Mouse (Mus musculus): ENCODE measurements around the gene Negr1. TPM values are rescaled to one million over a fixed set of nuclear protein-coding genes. Genes with fewer than 3 reads are reported as not detected.

Negr1 gene
- total RNA-seq, 2 experiments from 2014 or later: 0.61 to 1.4 TPM

- DNase-seq: no peak
Measured at GRCm38 (mm10) chr3:156690059-156690605, 128.5 kb downstream of the Negr1 start.

- DNase-seq: no peak
Measured at GRCm38 (mm10) chr3:156698687-156699086, 137.1 kb downstream of the Negr1 start.

- DNase-seq: no peak
Measured at GRCm38 (mm10) chr3:156703241-156703640, 141.6 kb downstream of the Negr1 start.

- DNase-seq: no peak
Measured at GRCm38 (mm10) chr3:156710240-156710639, 148.6 kb downstream of the Negr1 start.

GRCm38 (mm10) chr3:156710693-156711092 is 149.1 kb downstream of the Negr1 start:
- DNase-seq: peak; percentile 17

GRCm38 (mm10) chr3:156736335-156736734 is 174.7 kb downstream of the Negr1 start:
- no peak for DNase-seq

GRCm38 (mm10) chr3:156739529-156739928 is 177.9 kb downstream of the Negr1 start:
- DNase-seq: no peak

- no peak for DNase-seq
Measured at GRCm38 (mm10) chr3:156743266-156743665, 181.7 kb downstream of the Negr1 start.

- DNase-seq: no peak
Measured at GRCm38 (mm10) chr3:156745218-156745770, 183.7 kb downstream of the Negr1 start.

- no peak for DNase-seq
Measured at GRCm38 (mm10) chr3:156747456-156747855, 185.9 kb downstream of the Negr1 start.

GRCm38 (mm10) chr3:156753780-156754373 is 192.3 kb downstream of the Negr1 start:
- no peak for DNase-seq

- DNase-seq: no peak
Measured at GRCm38 (mm10) chr3:156754790-156755530, 193.4 kb downstream of the Negr1 start.

GRCm38 (mm10) chr3:156765015-156765414 is 203.4 kb downstream of the Negr1 start:
- DNase-seq: no peak

GRCm38 (mm10) chr3:156766171-156766845 is 204.7 kb downstream of the Negr1 start:
- DNase-seq: no peak

- no peak for DNase-seq
Measured at GRCm38 (mm10) chr3:156771626-156772025, 210.0 kb downstream of the Negr1 start.

GRCm38 (mm10) chr3:156772057-156772456 is 210.5 kb downstream of the Negr1 start:
- no peak for DNase-seq

- DNase-seq: no peak
Measured at GRCm38 (mm10) chr3:156784309-156784852, 222.8 kb downstream of the Negr1 start.

GRCm38 (mm10) chr3:156786355-156786754 is 224.8 kb downstream of the Negr1 start:
- no peak for DNase-seq

- DNase-seq: no peak
Measured at GRCm38 (mm10) chr3:156791234-156791633, 229.6 kb downstream of the Negr1 start.

GRCm38 (mm10) chr3:156792743-156793142 is 231.1 kb downstream of the Negr1 start:
- no peak for DNase-seq

GRCm38 (mm10) chr3:156794091-156794490 is 232.5 kb downstream of the Negr1 start:
- no peak for DNase-seq

GRCm38 (mm10) chr3:156794610-156795009 is 233.0 kb downstream of the Negr1 start:
- no peak for DNase-seq

Measured in heart, postnatal 4 days (tissue).